Mouse (Mus musculus): Measurements from ENCODE around the gene Plekhg1. TPM values are rescaled to one million over a fixed set of nuclear protein-coding genes. Genes with fewer than 3 reads are reported as not detected.
A peak's percentile ranks its signal among the peaks of the same experiment; 100 is the strongest.

The Plekhg1 gene
- polyA plus RNA-seq, 1 experiment: 5.0 TPM

GRCm38 (mm10) chr10:3701832-3702231, 38.3 kb upstream of the Plekhg1 start:
- Histone ChIP-seq H3K36me3 (ENCODE audit: control insufficient read depth, insufficient read depth, low read length) (no peaks in the 10 kb centered on the region), H3K27me3 (replicated peaks; ENCODE audit: control insufficient read depth, insufficient read depth, low read length) (no peaks in the 10 kb centered on the region), H3K27ac (ENCODE audit: insufficient read depth, low read depth, low read length) (no peak overlapping the region), H3K4me1 (ENCODE audit: control insufficient read depth, insufficient read depth, low read length) (no peaks in the 10 kb centered on the region), H3K4me3 (ENCODE audit: insufficient read depth, low read depth, low read length) (no peak overlapping the region)
- TF ChIP-seq POLR2A (IDR thresholded peaks at IDR 0.05; ENCODE audit: low read depth, low read length): no peak
- TF ChIP-seq CTCF (conservative IDR thresholded peaks at IDR 0.05; ENCODE audit: insufficient read depth, insufficient read length, low read depth, low read length): no peak
- 80% methylated on average over 4 of the region's 4 CpGs for WGBS
- no peak for DNase-seq

DNA sequence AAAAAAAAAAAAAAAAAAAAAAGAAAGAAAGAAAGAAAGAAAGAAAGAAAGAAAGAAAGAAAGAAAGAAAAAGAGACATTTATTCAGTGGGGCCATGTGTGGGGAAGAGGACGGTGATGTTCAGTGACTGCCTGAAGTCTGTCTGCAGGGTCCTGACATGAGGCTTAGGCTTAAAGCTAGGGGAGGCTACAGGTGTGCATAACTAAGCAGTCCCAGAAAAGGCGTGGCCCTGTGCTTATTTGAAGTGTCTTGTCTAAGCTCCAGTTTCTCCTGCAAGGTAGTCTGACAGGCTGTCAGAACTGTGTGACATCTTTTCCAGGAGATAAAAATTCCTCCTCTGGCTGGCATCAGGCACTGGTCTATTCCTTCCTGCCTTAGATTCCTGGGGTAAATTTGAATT, 37.6 kb upstream of the Plekhg1 start:
- H3K4me1 ChIP-seq (ENCODE audit: control insufficient read depth, insufficient read depth, low read length): no peaks in the 10 kb centered on the region
- H3K27me3 ChIP-seq (replicated peaks; ENCODE audit: control insufficient read depth, insufficient read depth, low read length): no peaks in the 10 kb centered on the region
- TF ChIP-seq POLR2A (IDR thresholded peaks at IDR 0.05; ENCODE audit: low read depth, low read length): no peak
- no peak for TF ChIP-seq CTCF (conservative IDR thresholded peaks at IDR 0.05; ENCODE audit: insufficient read depth, insufficient read length, low read depth, low read length)
- H3K4me3 ChIP-seq (ENCODE audit: insufficient read depth, low read depth, low read length): no peak overlapping the region
- no peaks in the 10 kb centered on the region for H3K36me3 ChIP-seq (ENCODE audit: control insufficient read depth, insufficient read depth, low read length)
- H3K27ac ChIP-seq (ENCODE audit: insufficient read depth, low read depth, low read length): no peak overlapping the region
- WGBS: 97% methylated on average over 2 of the region's 2 CpGs
- DNase-seq: no peak

- Histone ChIP-seq H3K27me3 (replicated peaks; ENCODE audit: control insufficient read depth, insufficient read depth, low read length) (no peaks in the 10 kb centered on the region), H3K27ac (ENCODE audit: insufficient read depth, low read depth, low read length) (no peak overlapping the region), H3K4me1 (ENCODE audit: control insufficient read depth, insufficient read depth, low read length) (no peaks in the 10 kb centered on the region), H3K4me3 (ENCODE audit: insufficient read depth, low read depth, low read length) (no peak overlapping the region), H3K36me3 (ENCODE audit: control insufficient read depth, insufficient read depth, low read length) (no peaks in the 10 kb centered on the region)
- WGBS: 69% methylated on average over 4 of the region's 4 CpGs
- TF ChIP-seq CTCF (conservative IDR thresholded peaks at IDR 0.05; ENCODE audit: insufficient read depth, insufficient read length, low read depth, low read length): no peak
- no peak for DNase-seq
Measured at GRCm38 (mm10) chr10:3706231-3706630, 33.9 kb upstream of the Plekhg1 start.

- no peak for DNase-seq
- H3K4me1 ChIP-seq (ENCODE audit: control insufficient read depth, insufficient read depth, low read length): no peaks in the 10 kb centered on the region
- 92% methylated on average over 3 of the region's 3 CpGs for whole genome bisulfite sequencing
- H3K36me3 ChIP-seq (ENCODE audit: control insufficient read depth, insufficient read depth, low read length): no peaks in the 10 kb centered on the region
- H3K4me3 ChIP-seq (ENCODE audit: insufficient read depth, low read depth, low read length): no peak overlapping the region
- no peak overlapping the region for H3K27ac ChIP-seq (ENCODE audit: insufficient read depth, low read depth, low read length)
- no peak for TF ChIP-seq CTCF (conservative IDR thresholded peaks at IDR 0.05; ENCODE audit: insufficient read depth, insufficient read length, low read depth, low read length)
- no peak for TF ChIP-seq POLR2A (IDR thresholded peaks at IDR 0.05; ENCODE audit: low read depth, low read length)
- H3K27me3 ChIP-seq (replicated peaks; ENCODE audit: control insufficient read depth, insufficient read depth, low read length): no peaks in the 10 kb centered on the region
Measured at GRCm38 (mm10) chr10:3710081-3710480, 30.1 kb upstream of the Plekhg1 start.

- Histone ChIP-seq H3K27me3 (replicated peaks; ENCODE audit: control insufficient read depth, insufficient read depth, low read length) (no peaks in the 10 kb centered on the region), H3K27ac (ENCODE audit: insufficient read depth, low read depth, low read length) (no peak overlapping the region), H3K4me3 (ENCODE audit: insufficient read depth, low read depth, low read length) (no peak overlapping the region), H3K36me3 (ENCODE audit: control insufficient read depth, insufficient read depth, low read length) (no peaks in the 10 kb centered on the region), H3K4me1 (ENCODE audit: control insufficient read depth, insufficient read depth, low read length) (no peaks in the 10 kb centered on the region)
- TF ChIP-seq POLR2A (IDR thresholded peaks at IDR 0.05; ENCODE audit: low read depth, low read length): no peak
- TF ChIP-seq CTCF (conservative IDR thresholded peaks at IDR 0.05; ENCODE audit: insufficient read depth, insufficient read length, low read depth, low read length): no peak
- DNase-seq: peak; percentile 11
- 67% methylated on average over 3 of the region's 3 CpGs for WGBS
Measured at GRCm38 (mm10) chr10:3715302-3715943, 24.7 kb upstream of the Plekhg1 start.

- no peaks in the 10 kb centered on the region for H3K4me1 ChIP-seq (ENCODE audit: control insufficient read depth, insufficient read depth, low read length)
- peak; percentile 73 for DNase-seq
- no peaks in the 10 kb centered on the region for H3K27me3 ChIP-seq (replicated peaks; ENCODE audit: control insufficient read depth, insufficient read depth, low read length)
- WGBS: 61% methylated on average over 16 of the region's 16 CpGs
- no peaks in the 10 kb centered on the region for H3K36me3 ChIP-seq (ENCODE audit: control insufficient read depth, insufficient read depth, low read length)
- peak overlapping the region; percentile 40 for H3K4me3 ChIP-seq (ENCODE audit: insufficient read depth, low read depth, low read length)
- no peak for TF ChIP-seq CTCF (conservative IDR thresholded peaks at IDR 0.05; ENCODE audit: insufficient read depth, insufficient read length, low read depth, low read length)
- no peak for TF ChIP-seq POLR2A (IDR thresholded peaks at IDR 0.05; ENCODE audit: low read depth, low read length)
- H3K27ac ChIP-seq (ENCODE audit: insufficient read depth, low read depth, low read length): peak overlapping the region; percentile 70
Measured at GRCm38 (mm10) chr10:3718021-3718865, 21.9 kb upstream of the Plekhg1 start.

GRCm38 (mm10) chr10:3720296-3720695, 19.9 kb upstream of the Plekhg1 start:
- Histone ChIP-seq H3K36me3 (ENCODE audit: control insufficient read depth, insufficient read depth, low read length) (no peaks in the 10 kb centered on the region), H3K27ac (ENCODE audit: insufficient read depth, low read depth, low read length) (no peak overlapping the region), H3K4me3 (ENCODE audit: insufficient read depth, low read depth, low read length) (no peak overlapping the region), H3K27me3 (replicated peaks; ENCODE audit: control insufficient read depth, insufficient read depth, low read length) (no peaks in the 10 kb centered on the region), H3K4me1 (ENCODE audit: control insufficient read depth, insufficient read depth, low read length) (no peaks in the 10 kb centered on the region)
- no peak for DNase-seq
- TF ChIP-seq CTCF (conservative IDR thresholded peaks at IDR 0.05; ENCODE audit: insufficient read depth, insufficient read length, low read depth, low read length) (no peak), POLR2A (IDR thresholded peaks at IDR 0.05; ENCODE audit: low read depth, low read length) (no peak)
- 92% methylated on average over 2 of the region's 2 CpGs for WGBS

Data from kidney, adult 2 months (tissue).